Mouse (Mus musculus) hindbrain, embryonic 16.5 days (tissue): ENCODE results near the gene Setd3. TPM values are rescaled to one million over a fixed set of nuclear protein-coding genes. Genes with fewer than 3 reads are reported as not detected.

Experiments used
- ATAC-seq: fragments of 200-750 bp; cut with Nextera tagmentation; 2 replicates; pipeline ENCODE4 v1.8.0; 2017; ENCODE audit warnings: moderate TSS enrichment, moderate library complexity
- H3K27ac ChIP-seq: fragments of 300-500 bp; sonication (generic); 2 replicates; pipeline ENCODE4 v1.5.1; 2014; ENCODE audit warnings: low read depth, mild to moderate bottlenecking, control low read depth, low read length, moderate library complexity
- H3K27me3 ChIP-seq: fragments of 300-500 bp; sonication (generic); replicated peaks from 2 replicates; pipeline ENCODE4 v1.6.1; 2014; ENCODE audit warnings: low read length; ENCODE audit not compliant: control insufficient read depth, insufficient read depth
- H3K36me3 ChIP-seq: fragments of 300-500 bp; sonication (generic); 2 replicates; pipeline ENCODE4 v1.6.1; 2014; ENCODE audit warnings: mild to moderate bottlenecking, low read length, moderate library complexity, mixed read lengths; ENCODE audit not compliant: control insufficient read depth, insufficient read depth
- H3K4me1 ChIP-seq: fragments of 300-500 bp; sonication (generic); 2 replicates; pipeline ENCODE4 v1.6.1; 2014; ENCODE audit warnings: low read depth, low read length; ENCODE audit not compliant: control insufficient read depth, insufficient read depth
- H3K4me2 ChIP-seq: fragments of 300-500 bp; sonication (generic); 2 replicates; pipeline ENCODE4 v1.6.1; 2014; ENCODE audit warnings: mild to moderate bottlenecking, low read length, control low read depth, moderate library complexity
- H3K4me3 ChIP-seq: fragments of 300-500 bp; sonication (generic); 2 replicates; pipeline ENCODE4 v1.5.1; 2014; ENCODE audit warnings: mild to moderate bottlenecking, low read length, control low read depth, moderate library complexity
- H3K9ac ChIP-seq: fragments of 300-500 bp; sonication (generic); 2 replicates; pipeline ENCODE4 v1.6.1; 2014; ENCODE audit warnings: low read depth, mild to moderate bottlenecking, control low read depth, low read length, moderate library complexity
- H3K9me3 ChIP-seq: fragments of 300-500 bp; sonication (generic); 2 replicates; pipeline ENCODE4 v1.6.1; 2014; ENCODE audit warnings: mild to moderate bottlenecking, low read length, moderate library complexity; ENCODE audit not compliant: control insufficient read depth
- WGBS: fragments of 180-500 bp; shearing (Covaris S2); extraction: QIAGEN DNeasy Blood & Tissue Kit; methylation state at CpG from one replicate; pipeline ENCODE4 v1.1.7; 2014; 5-methylcytosine and 5-hydroxymethylcytosine counted together
- polyA plus RNA-seq: library from polyadenylated mRNA; unstranded; fragments of >200 nt; fragmentation: Nextera tagmentation; extraction: Ambion mirVana; gene quantifications from 2 replicates; pipeline ENCODE4 v1.2.1, GENCODE M21; 2015

The Setd3 gene
- polyA plus RNA-seq, 1 experiment from 2014 or later = 93.6 TPM

DNA sequence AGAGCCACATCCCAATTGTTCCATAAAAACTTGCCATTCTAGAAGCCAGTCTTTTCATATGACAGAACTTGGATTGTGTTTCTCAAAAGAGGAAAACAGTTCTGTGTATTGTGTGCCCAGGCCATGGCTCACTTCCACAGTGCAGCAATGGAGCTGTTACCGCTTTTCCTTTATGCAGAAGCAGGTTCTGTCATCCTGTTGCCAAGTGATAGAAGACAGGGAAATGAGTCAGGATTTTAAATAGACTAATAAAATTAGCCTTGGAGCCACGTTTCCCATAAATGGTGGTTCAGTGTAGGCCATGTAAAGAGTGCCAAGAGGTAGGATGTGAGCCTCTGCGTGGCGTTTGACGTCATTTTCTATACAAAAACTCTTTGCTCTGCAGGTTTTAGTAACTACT, 14.8 kb upstream of the Setd3 start:
- no peak for ATAC-seq
- 88% methylated on average over 5 of the region's 5 CpGs for WGBS
- H3K36me3 ChIP-seq = peaks cover 46% of the 10 kb centered on the region
- no peaks in the 10 kb centered on the region for H3K4me1 ChIP-seq
- H3K9ac ChIP-seq = no peak overlapping the region
- no peak overlapping the region for H3K27ac ChIP-seq
- H3K9me3 ChIP-seq = no peaks in the 10 kb centered on the region
- H3K4me3 ChIP-seq = no peak overlapping the region
- no peaks in the 10 kb centered on the region for H3K27me3 ChIP-seq
- H3K4me2 ChIP-seq = no peak overlapping the region

DNA sequence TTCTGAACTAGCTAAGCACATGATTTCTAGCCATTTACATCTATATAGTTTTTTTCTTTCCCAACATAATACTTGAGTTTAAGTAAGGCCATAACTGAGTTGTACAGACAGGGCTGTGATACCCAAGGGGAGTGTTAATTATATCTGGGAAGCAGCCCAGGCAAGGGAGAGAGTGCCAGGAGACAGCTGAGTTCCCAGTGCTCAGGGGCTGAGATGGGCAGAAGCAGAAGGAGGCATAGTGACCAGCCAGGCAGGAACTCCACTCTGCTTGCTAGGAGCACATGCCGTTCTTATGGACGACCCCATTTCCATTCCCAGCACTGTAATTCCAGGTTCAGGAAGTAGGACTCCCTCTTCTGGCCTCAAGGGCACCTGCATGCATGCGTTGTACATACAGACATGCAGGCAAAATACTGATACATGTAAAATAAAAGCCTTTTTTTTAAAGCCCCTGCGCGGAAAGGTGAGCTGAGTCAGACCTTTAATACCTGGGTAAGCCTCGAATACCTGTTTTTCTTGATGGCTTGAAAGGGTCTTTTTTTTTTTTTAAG, 8.5 kb upstream of the Setd3 start:
- 96% methylated on average over 6 of the region's 6 CpGs for WGBS
- Histone ChIP-seq H3K4me1 (no peaks in the 10 kb centered on the region), H3K36me3 (peaks cover 45% of the 10 kb centered on the region), H3K27me3 (no peaks in the 10 kb centered on the region), H3K27ac (no peak overlapping the region), H3K4me3 (no peak overlapping the region), H3K9me3 (no peaks in the 10 kb centered on the region), H3K9ac (no peak overlapping the region), H3K4me2 (no peak overlapping the region)
- ATAC-seq = no peak

DNA sequence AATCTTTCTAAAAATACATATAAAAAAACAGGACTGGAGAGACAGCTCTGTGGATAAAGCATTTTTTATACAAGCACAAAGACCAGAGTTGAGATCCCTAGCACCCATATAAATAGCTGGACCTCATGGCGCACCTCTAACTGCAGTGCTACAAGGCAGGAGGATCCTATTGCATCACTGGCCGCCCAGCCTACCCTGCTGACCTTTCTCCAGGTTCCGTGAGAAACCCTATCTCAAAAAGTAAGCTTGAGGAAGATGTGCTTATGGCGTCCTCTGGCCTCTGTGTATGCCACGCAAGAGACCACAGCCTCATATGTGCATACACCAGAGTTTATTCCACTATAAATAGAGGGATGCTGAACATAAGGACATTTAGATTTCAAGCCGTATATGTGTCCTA, 2.6 kb upstream of the Setd3 start:
- no peak overlapping the region for H3K27ac ChIP-seq
- no peaks in the 10 kb centered on the region for H3K27me3 ChIP-seq
- H3K4me2 ChIP-seq = no peak overlapping the region
- H3K4me3 ChIP-seq = no peak overlapping the region
- peaks cover 23% of the 10 kb centered on the region for H3K4me1 ChIP-seq
- no peaks in the 10 kb centered on the region for H3K9me3 ChIP-seq
- no peak for ATAC-seq
- 95% methylated on average over 6 of the region's 6 CpGs for WGBS
- H3K36me3 ChIP-seq = peaks cover 15% of the 10 kb centered on the region
- H3K9ac ChIP-seq = no peak overlapping the region

DNA sequence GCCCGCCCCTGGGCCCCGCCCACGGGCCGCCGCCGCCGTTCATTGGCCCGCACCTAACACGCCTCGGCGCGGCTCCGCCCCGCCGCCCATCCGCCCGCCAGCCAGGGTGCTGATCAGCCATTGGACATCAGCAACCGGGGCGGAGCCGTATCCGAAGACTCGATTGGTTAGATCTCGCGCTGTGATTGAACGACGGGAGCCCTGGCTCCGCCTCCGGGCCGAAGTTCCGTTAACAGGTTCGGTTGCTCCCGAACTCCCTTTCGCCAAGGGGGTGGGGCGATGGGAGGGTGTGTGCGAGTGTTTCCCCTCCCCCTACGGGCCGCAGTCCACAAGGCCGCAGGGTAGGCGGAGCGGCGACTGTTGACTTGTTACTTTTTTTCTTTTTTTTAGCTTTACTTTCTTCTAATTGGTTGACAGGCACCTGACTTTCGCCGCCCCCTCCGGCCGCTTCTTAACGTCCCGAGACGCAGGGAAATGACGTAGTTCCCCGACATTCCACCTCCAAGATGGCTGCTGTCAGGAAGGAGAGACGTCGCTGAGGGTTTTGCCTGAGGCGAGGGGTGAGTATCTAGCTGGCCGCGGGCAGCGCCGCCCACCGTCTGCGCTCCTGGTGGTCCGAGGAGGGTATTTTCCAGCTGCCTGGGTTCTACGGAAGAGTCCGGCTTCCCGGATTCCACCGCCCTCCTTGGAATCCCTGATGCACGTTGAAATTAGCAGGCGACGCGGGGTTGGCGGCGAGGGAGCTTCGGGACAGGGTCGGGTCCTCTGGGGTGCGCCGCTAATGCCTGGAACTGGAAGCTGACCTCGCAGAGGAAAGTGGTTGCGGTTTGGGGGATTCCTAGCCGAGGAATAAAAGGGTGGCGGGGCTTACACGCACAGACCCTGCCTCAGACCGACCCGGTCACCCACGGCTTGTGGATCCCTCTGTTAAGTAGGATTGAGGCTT, 480 bp upstream of the Setd3 start, which contains the start of gene Ccnk:
Ccnk (plus strand) TSS at position 259 of the 946 bp plus-strand sequence.
- H3K27me3 ChIP-seq = no peaks in the 10 kb centered on the region
- H3K36me3 ChIP-seq = peaks cover 8% of the 10 kb centered on the region
- peak within 1 kb of the TSS; percentile 86 for H3K27ac ChIP-seq
- no peaks in the 10 kb centered on the region for H3K9me3 ChIP-seq
- ATAC-seq = peak; percentile 98
- peak within 1 kb of the TSS; percentile 95 for H3K9ac ChIP-seq
- peak within 1 kb of the TSS; percentile 92 for H3K4me2 ChIP-seq
- H3K4me1 ChIP-seq = peaks cover 28% of the 10 kb centered on the region
- WGBS = under 1% methylated on average over 79 of the region's 82 CpGs
- peak within 1 kb of the TSS; percentile 100 for H3K4me3 ChIP-seq

DNA sequence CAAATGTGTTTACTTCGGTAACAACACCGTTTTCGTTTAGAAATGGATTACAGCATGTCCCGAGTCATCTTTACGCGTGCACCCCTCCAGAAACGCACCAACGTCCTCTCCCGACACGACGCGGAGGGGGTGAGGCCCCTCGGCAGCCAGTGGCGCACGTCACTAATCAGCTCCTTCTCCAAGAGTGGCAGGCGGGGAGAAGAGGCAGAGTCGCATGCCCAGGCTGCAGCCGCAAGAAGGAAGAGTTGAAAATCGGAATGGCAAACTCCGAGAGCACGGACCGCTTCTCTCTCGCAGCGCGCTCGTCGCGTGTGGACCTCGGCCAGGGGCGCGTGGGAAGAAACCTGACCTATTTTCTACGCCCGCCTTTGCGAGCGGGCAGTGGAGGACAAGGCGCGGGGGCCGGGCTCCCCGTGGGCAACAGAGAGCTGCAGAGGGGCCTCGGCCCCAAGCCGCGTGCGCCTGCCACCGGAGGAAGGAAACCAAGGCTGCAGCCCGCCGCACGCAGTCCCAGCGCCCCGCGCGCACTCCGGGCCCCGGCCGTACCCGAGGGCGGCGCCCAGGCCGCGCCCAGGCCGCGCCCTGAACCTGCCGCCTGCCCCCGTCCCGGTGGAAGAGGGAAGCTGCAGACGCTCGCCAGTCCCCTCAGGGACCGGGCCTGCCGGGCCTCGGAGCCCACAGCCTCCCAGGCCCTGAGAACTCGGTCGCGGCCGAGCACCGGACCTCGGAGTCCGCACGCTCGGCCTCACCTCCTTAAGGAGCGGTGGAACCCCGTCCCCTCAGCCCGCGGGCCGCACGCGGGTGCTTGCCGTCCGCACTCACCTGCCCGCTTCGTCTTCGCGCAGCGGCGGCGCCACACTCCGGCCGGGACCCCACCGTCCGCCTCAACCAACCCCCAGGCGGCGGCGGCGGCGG, 526 bp downstream of the Setd3 start:
- Histone ChIP-seq H3K27ac (peak overlapping the region; percentile 86), H3K27me3 (no peaks in the 10 kb centered on the region), H3K4me1 (peaks cover 28% of the 10 kb centered on the region), H3K9ac (peak overlapping the region; percentile 95), H3K4me2 (peak overlapping the region; percentile 88), H3K4me3 (peak overlapping the region; percentile 100), H3K36me3 (0 out of 2 replicates have a peak, but pooled peaks cover 5% of the 10 kb centered on the region), H3K9me3 (no peaks in the 10 kb centered on the region)
- peak; percentile 64 for ATAC-seq
- WGBS = under 1% methylated on average over 81 of the region's 103 CpGs

DNA sequence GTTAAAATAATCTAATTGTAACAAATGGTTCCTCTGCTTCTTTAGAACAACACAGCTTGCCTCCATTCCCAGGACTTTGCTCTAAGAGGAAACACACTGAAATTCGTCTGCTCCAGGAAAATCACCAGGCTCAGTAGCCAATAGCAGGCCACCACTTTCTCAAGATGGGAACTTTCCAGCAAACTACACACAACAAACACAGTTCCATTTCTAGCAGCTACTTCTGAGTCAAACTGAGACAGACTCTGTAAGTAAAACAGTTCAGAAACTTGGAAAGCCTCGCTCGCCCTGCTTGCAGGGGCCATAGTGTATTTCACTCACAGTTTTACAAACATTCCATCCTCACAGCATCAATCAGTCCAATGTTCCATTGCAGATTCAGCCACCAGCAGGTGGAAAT, 2.7 kb downstream of the Setd3 start:
- Histone ChIP-seq H3K27me3 (no peaks in the 10 kb centered on the region), H3K27ac (no peak overlapping the region), H3K9me3 (no peaks in the 10 kb centered on the region), H3K9ac (no peak overlapping the region; the same call in 1 of the 2 replicates), H3K4me2 (no peak overlapping the region), H3K4me3 (no peak overlapping the region), H3K36me3 (no peaks in the 10 kb centered on the region), H3K4me1 (peaks cover 28% of the 10 kb centered on the region)
- no peak for ATAC-seq
- WGBS = 84% methylated on average over 3 of the region's 3 CpGs

DNA sequence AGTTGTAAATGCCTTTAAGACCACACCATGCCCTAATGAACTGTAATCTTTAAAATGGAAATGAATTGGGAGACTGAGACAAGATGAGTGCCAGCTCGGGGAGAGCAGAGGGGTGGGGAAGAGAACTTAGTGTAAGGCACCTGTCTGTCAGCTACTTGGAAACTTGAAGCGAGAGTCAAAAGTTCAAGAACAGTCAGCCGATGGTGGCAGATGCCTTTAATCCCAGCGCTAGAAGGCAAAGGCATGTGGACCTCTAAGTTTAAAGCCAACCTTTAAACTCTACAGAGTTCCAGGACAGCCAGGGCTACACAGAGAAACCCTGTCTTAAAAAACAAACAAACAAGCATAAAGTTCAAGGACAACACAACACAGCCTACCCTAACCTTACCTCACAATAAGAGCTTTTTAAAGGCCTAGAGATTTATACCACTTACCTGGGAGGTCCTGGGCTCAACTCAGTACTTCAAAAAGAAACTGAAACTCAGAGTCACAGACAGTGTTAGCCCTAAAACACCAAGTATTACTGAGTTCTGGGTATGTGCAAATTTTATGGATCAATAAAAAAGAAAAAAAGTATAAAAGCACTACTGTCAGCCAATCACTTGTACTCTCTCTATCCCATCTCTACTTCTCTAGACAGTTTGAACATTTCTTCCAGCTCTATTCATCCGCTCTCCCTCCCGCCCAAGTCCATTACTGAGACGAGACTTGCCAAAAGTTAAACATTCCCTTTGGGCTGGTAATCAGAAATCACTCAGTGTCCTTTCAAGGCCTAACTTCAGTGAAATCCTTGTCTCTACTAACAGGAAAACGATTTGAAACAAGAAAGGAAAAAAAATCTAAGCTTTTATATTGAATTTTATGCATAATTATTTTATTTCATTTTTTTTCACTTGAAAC, 4.3 kb downstream of the Setd3 start:
- H3K9ac ChIP-seq = no peak overlapping the region
- H3K27me3 ChIP-seq = no peaks in the 10 kb centered on the region
- H3K27ac ChIP-seq = no peak overlapping the region
- no peak for ATAC-seq
- no peak overlapping the region for H3K4me2 ChIP-seq
- peaks cover 19% of the 10 kb centered on the region for H3K4me1 ChIP-seq
- H3K9me3 ChIP-seq = no peaks in the 10 kb centered on the region
- 74% methylated on average over 8 of the region's 8 CpGs for WGBS
- no peak overlapping the region for H3K4me3 ChIP-seq
- H3K36me3 ChIP-seq = no peaks in the 10 kb centered on the region

DNA sequence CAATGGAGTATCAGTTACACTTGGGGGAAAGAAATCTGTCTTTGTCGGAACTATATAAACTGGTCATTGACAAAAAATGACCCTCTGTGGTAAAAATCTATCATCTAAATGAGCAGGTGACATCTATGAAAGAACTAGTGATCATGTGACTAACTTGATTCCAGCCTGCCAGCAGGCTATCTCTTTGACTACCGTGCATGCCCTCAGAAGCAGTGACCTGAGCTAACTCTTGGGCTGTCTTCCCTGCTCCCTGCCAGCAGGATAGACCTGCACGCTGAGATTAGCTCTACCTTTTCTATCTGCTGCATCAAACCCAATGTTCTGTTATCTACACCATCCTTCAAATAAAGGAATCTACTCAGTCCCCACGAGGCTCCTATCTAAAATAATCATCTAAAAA, 6.5 kb downstream of the Setd3 start:
- WGBS = 51% methylated on average over 4 of the region's 4 CpGs
- no peak overlapping the region for H3K4me2 ChIP-seq
- ATAC-seq = no peak

More for the DNA sequence above, 6.5 kb downstream of the Setd3 start:
- no peak overlapping the region for H3K9ac ChIP-seq
- H3K27me3 ChIP-seq = no peaks in the 10 kb centered on the region
- H3K27ac ChIP-seq = no peak overlapping the region
- H3K36me3 ChIP-seq = no peaks in the 10 kb centered on the region
- H3K4me3 ChIP-seq = no peak overlapping the region
- no peaks in the 10 kb centered on the region for H3K9me3 ChIP-seq
- H3K4me1 ChIP-seq = peaks cover 17% of the 10 kb centered on the region
